Mouse (Mus musculus) intestine, embryonic 16.5 days (tissue): ENCODE data around the gene Rad51b. TPM values are rescaled to one million over a fixed set of nuclear protein-coding genes. Genes with fewer than 3 reads are reported as not detected.

Source experiments
- ATAC-seq: fragments of 200-750 bp; cut with Nextera tagmentation; 2 replicates; pipeline ENCODE4 v1.8.0; 2017; ENCODE audit warnings: moderate TSS enrichment, moderate library complexity
- H3K27ac ChIP-seq: fragments of 300-500 bp; sonication (generic); 2 replicates; pipeline ENCODE4 v1.5.1; 2014; ENCODE audit warnings: mild to moderate bottlenecking, low read length
- H3K27me3 ChIP-seq: fragments of 300-500 bp; sonication (generic); replicated peaks from 2 replicates; pipeline ENCODE4 v1.6.1; 2014; ENCODE audit warnings: low read length, control low read depth, mixed read lengths; ENCODE audit not compliant: control insufficient read depth, insufficient read depth
- H3K36me3 ChIP-seq: fragments of 300-500 bp; sonication (generic); 2 replicates; pipeline ENCODE4 v1.6.1; 2014; ENCODE audit warnings: low read length, control low read depth; ENCODE audit not compliant: control insufficient read depth, insufficient read depth
- H3K4me1 ChIP-seq: fragments of 300-500 bp; sonication (generic); 2 replicates; pipeline ENCODE4 v1.6.1; 2014; ENCODE audit warnings: low read length, control low read depth, mixed read lengths; ENCODE audit not compliant: control insufficient read depth, insufficient read depth
- H3K4me2 ChIP-seq: fragments of 300-500 bp; sonication (generic); 2 replicates; pipeline ENCODE4 v1.6.1; 2014; ENCODE audit warnings: low read depth, low read length, control low read depth
- H3K4me3 ChIP-seq: fragments of 300-500 bp; sonication (generic); 2 replicates; pipeline ENCODE4 v1.5.1; 2014; ENCODE audit warnings: mild to moderate bottlenecking, low read length
- H3K9ac ChIP-seq: fragments of 300-500 bp; sonication (generic); 2 replicates; pipeline ENCODE4 v1.6.1; 2014; ENCODE audit warnings: low read depth, low read length
- H3K9me3 ChIP-seq: fragments of 300-500 bp; sonication (generic); 2 replicates; pipeline ENCODE4 v1.6.1; 2016; ENCODE audit warnings: low read length, control low read depth; ENCODE audit not compliant: control insufficient read depth
- WGBS: fragments of 180-500 bp; shearing (Covaris S2); extraction: QIAGEN DNeasy Blood & Tissue Kit; methylation state at CpG from one replicate; pipeline ENCODE4 v1.1.7; 2014; 5-methylcytosine and 5-hydroxymethylcytosine counted together
- polyA plus RNA-seq: library from polyadenylated mRNA; unstranded; fragments of >200 nt; fragmentation: Nextera tagmentation; extraction: Ambion mirVana; gene quantifications from 2 replicates; pipeline ENCODE4 v1.2.1, GENCODE M21; 2015

Gene Rad51b
- polyA plus RNA-seq, 1 experiment from 2014 or later, result 6.8 TPM

DNA sequence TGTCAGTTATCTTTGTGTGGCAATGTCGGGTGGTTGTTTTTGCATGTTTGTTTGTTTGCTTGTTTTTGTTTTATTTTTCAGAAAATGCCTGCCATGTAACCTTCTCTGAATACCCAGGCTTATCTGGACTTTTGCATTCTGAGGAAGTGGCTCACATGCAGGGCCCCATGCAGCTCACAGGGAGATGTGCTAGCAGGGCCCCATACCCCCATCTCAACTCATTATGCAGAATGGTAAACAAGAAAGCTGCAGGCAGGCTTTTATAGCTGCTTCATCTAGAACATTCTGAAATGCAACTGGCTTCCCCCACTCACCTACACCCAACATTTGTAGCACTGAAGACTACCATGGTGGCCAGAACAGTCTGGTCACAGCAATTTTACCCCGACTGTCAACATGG, 557.4 kb downstream of the Rad51b start:
- Histone ChIP-seq H3K4me1 (peaks cover 29% of the 10 kb centered on the region), H3K4me2 (no peak overlapping the region), H3K9me3 (no peaks in the 10 kb centered on the region), H3K9ac (no peak overlapping the region), H3K4me3 (no peak overlapping the region), H3K27ac (no peak overlapping the region), H3K36me3 (no peaks in the 10 kb centered on the region), H3K27me3 (no peaks in the 10 kb centered on the region)
- WGBS, result 91% methylated on average over 2 of the region's 2 CpGs
- ATAC-seq, result no peak

- peaks cover 36% of the 10 kb centered on the region for H3K4me1 ChIP-seq
- ATAC-seq, result peak; percentile 24
Measured at GRCm38 (mm10) chr12:79856116-79856909, 559.2 kb downstream of the Rad51b start.

GRCm38 (mm10) chr12:79857704-79858103, 560.6 kb downstream of the Rad51b start:
- Histone ChIP-seq H3K36me3 (no peaks in the 10 kb centered on the region), H3K4me3 (no peak overlapping the region), H3K9me3 (0 out of 2 replicates have a peak, but pooled peaks cover 2% of the 10 kb centered on the region), H3K27ac (peak overlapping the region; percentile 84), H3K4me1 (peaks cover 36% of the 10 kb centered on the region), H3K9ac (no peak overlapping the region), H3K27me3 (no peaks in the 10 kb centered on the region), H3K4me2 (no peak overlapping the region)
- 52% methylated on average over 6 of the region's 6 CpGs for WGBS
- ATAC-seq, result no peak

More at GRCm38 (mm10) chr12:79856116-79856909, 559.2 kb downstream of the Rad51b start:
- no peak overlapping the region for H3K9ac ChIP-seq
- no peaks in the 10 kb centered on the region for H3K27me3 ChIP-seq
- no peaks in the 10 kb centered on the region for H3K9me3 ChIP-seq
- peak overlapping the region; percentile 79 for H3K27ac ChIP-seq
- H3K36me3 ChIP-seq, result no peaks in the 10 kb centered on the region
- H3K4me3 ChIP-seq, result no peak overlapping the region
- 56% methylated on average over 11 of the region's 11 CpGs for WGBS
- H3K4me2 ChIP-seq, result no peak overlapping the region

GRCm38 (mm10) chr12:79858336-79858735, 561.3 kb downstream of the Rad51b start:
- WGBS, result 66% methylated on average over 11 of the region's 11 CpGs

DNA sequence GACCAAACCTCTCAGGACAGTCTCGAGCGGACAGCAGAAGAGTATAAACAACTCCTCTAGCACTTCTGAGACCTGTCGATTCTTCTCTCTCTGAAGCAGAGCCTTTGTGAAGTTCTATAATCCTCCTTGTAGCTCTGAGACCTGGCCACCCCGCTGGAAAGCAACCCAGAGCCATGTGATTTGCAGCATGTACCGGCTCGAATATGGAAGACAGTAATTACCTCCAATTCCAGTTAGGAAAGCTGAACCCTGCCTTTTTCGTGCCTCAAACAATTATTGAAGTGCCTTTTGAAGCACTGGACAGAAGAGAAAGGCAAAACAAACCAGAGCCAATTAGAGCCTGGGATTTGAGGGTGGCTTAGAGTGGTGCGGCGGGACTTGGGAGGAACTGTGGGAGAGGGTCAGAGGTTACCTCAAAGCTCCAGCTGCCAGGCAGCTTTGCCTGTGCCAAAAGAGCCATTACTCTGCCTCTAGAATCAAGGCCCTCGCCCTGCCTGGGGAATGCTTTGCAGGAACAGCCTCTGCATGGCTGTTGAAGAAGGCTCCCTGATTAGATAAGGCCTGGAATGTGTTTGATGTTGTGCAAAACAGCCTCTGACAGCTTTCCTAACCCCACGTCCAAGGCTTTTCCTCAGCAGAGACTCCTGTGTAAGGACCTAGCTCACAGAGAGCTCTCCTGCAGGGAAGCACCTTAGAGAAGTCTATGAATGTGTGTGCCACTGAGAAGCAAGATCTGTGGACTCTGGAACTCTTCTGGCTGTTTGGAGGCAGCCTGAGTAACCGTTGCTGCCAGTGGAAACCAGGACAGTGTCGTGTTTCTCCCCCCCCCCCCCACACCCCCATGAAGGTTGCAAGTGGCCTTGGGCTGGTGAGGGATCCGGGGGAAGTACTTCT, 562.5 kb downstream of the Rad51b start:
- no peak overlapping the region for H3K4me3 ChIP-seq
- peak overlapping the region; percentile 84 for H3K27ac ChIP-seq
- 0 out of 2 replicates have a peak, but pooled peaks cover 2% of the 10 kb centered on the region for H3K9me3 ChIP-seq
- peak overlapping the region; percentile 32; the same call in 1 of the 2 replicates for H3K9ac ChIP-seq
- no peaks in the 10 kb centered on the region for H3K27me3 ChIP-seq
- H3K4me2 ChIP-seq, result no peak overlapping the region
- WGBS, result 20% methylated on average over 14 of the region's 14 CpGs
- no peaks in the 10 kb centered on the region for H3K36me3 ChIP-seq
- peak; percentile 81 for ATAC-seq
- peaks cover 36% of the 10 kb centered on the region for H3K4me1 ChIP-seq

More at GRCm38 (mm10) chr12:79858336-79858735, 561.3 kb downstream of the Rad51b start:
- Histone ChIP-seq H3K27me3 (no peaks in the 10 kb centered on the region), H3K4me1 (peaks cover 36% of the 10 kb centered on the region), H3K27ac (peak overlapping the region; percentile 84), H3K9me3 (0 out of 2 replicates have a peak, but pooled peaks cover 2% of the 10 kb centered on the region), H3K4me2 (no peak overlapping the region), H3K4me3 (no peak overlapping the region), H3K9ac (no peak overlapping the region), H3K36me3 (no peaks in the 10 kb centered on the region)
- no peak for ATAC-seq

- H3K9ac ChIP-seq, result peak overlapping the region; percentile 32; the same call in 1 of the 2 replicates
- no peaks in the 10 kb centered on the region for H3K27me3 ChIP-seq
- no peak overlapping the region for H3K4me2 ChIP-seq
- peak overlapping the region; percentile 84 for H3K27ac ChIP-seq
- 0 out of 2 replicates have a peak, but pooled peaks cover 2% of the 10 kb centered on the region for H3K9me3 ChIP-seq
- ATAC-seq, result no peak
- no peaks in the 10 kb centered on the region for H3K36me3 ChIP-seq
- WGBS, result 48% methylated on average over 2 of the region's 2 CpGs
- peaks cover 36% of the 10 kb centered on the region for H3K4me1 ChIP-seq
- no peak overlapping the region for H3K4me3 ChIP-seq
Measured at GRCm38 (mm10) chr12:79860248-79860555, 563.1 kb downstream of the Rad51b start.

Other genes with a start within 250 kb of the Rad51b start
- 26.2 and 27.6 TPM in 2 replicates for gene Pigh, start 207.6 kb upstream of the Rad51b start, polyA plus RNA-seq
- gene Arg2, start 166.5 kb upstream of the Rad51b start, polyA plus RNA-seq, result 0.75 and 0.82 TPM in 2 replicates
- gene Vti1b, start 124.6 kb upstream of the Rad51b start, polyA plus RNA-seq, result 111 and 117 TPM in 2 replicates
- 37.4 and 39.0 TPM in 2 replicates for gene Rdh11, start 105.0 kb upstream of the Rad51b start, polyA plus RNA-seq
- gene Rdh12, start 88.4 kb upstream of the Rad51b start, polyA plus RNA-seq, result 0.94 and 1.2 TPM in 2 replicates
- 12.3 and 12.5 TPM in 2 replicates for gene Zfyve26, start 978 bp upstream of the Rad51b start, polyA plus RNA-seq